Mouse (Mus musculus) lung, embryonic 16.5 days (tissue): Measurements from ENCODE around the gene Psmb11. TPM values are rescaled to one million over a fixed set of nuclear protein-coding genes. Genes with fewer than 3 reads are reported as not detected.

Experiments used
- ATAC-seq: fragments of 200-750 bp; cut with Nextera tagmentation; 2 replicates; pipeline ENCODE4 v1.8.0; 2017; ENCODE audit warnings: low read depth, mild to moderate bottlenecking, moderate library complexity
- H3K27ac ChIP-seq: fragments of 300-500 bp; sonication (generic); 2 replicates; pipeline ENCODE4 v1.5.1; 2014; ENCODE audit warnings: mild to moderate bottlenecking, control low read depth, low read length
- H3K27me3 ChIP-seq: fragments of 300-500 bp; sonication (generic); 2 replicates; pipeline ENCODE4 v1.6.1; 2014; ENCODE audit warnings: low read depth, low read length, mixed read lengths; ENCODE audit not compliant: control insufficient read depth, insufficient read depth
- H3K36me3 ChIP-seq: fragments of 300-500 bp; sonication (generic); 2 replicates; pipeline ENCODE4 v1.6.1; 2014; ENCODE audit warnings: low read length; ENCODE audit not compliant: control insufficient read depth, insufficient read depth
- H3K4me1 ChIP-seq: fragments of 300-500 bp; sonication (generic); replicated peaks from 2 replicates; pipeline ENCODE4 v1.6.1; 2014; ENCODE audit warnings: low read length, mixed read lengths; ENCODE audit not compliant: control insufficient read depth, insufficient read depth
- H3K4me2 ChIP-seq: fragments of 300-500 bp; sonication (generic); 2 replicates; pipeline ENCODE4 v1.6.1; 2014; ENCODE audit warnings: low read depth, low read length, control low read depth
- H3K4me3 ChIP-seq: fragments of 300-500 bp; sonication (generic); 2 replicates; pipeline ENCODE4 v1.5.1; 2014; ENCODE audit warnings: mild to moderate bottlenecking, low read length, control low read depth
- H3K9ac ChIP-seq: fragments of 300-500 bp; sonication (generic); 2 replicates; pipeline ENCODE4 v1.6.1; 2014; ENCODE audit warnings: low read length, control low read depth
- H3K9me3 ChIP-seq: fragments of 300-500 bp; sonication (generic); 2 replicates; pipeline ENCODE4 v1.6.1; 2016; ENCODE audit warnings: low read length; ENCODE audit not compliant: control insufficient read depth
- WGBS: fragments of 180-500 bp; shearing (Covaris S2); extraction: QIAGEN DNeasy Blood & Tissue Kit; methylation state at CpG from one replicate; pipeline ENCODE4 v1.1.7; 2014; 5-methylcytosine and 5-hydroxymethylcytosine counted together
- polyA plus RNA-seq: library from polyadenylated mRNA; unstranded; fragments of >200 nt; fragmentation: Nextera tagmentation; extraction: Ambion mirVana; gene quantifications from 2 replicates; pipeline ENCODE4 v1.2.1, GENCODE M21; 2015

The Psmb11 gene
- polyA plus RNA-seq, 1 experiment from 2014 or later: 1.2 TPM

- Histone ChIP-seq H3K9me3 (no peaks in the 10 kb centered on the region), H3K27ac (no peak overlapping the region), H3K27me3 (no peaks in the 10 kb centered on the region), H3K4me2 (no peak overlapping the region), H3K9ac (no peak overlapping the region), H3K36me3 (0 out of 2 replicates have a peak, but pooled peaks cover 6% of the 10 kb centered on the region), H3K4me1 (peaks cover 11% of the 10 kb centered on the region), H3K4me3 (no peak overlapping the region)
- no peak for ATAC-seq
- WGBS: 30% methylated on average over 2 of the region's 2 CpGs
These were observed 19.6 kb upstream of the Psmb11 start for GRCm38 (mm10) chr14:54601601-54602000.

GRCm38 (mm10) chr14:54602613-54603012 is 18.6 kb upstream of the Psmb11 start:
- Histone ChIP-seq H3K4me1 (peaks cover 11% of the 10 kb centered on the region), H3K9ac (peak overlapping the region; percentile 81), H3K27ac (peak overlapping the region; percentile 93), H3K36me3 (0 out of 2 replicates have a peak, but pooled peaks cover 4% of the 10 kb centered on the region), H3K27me3 (no peaks in the 10 kb centered on the region), H3K4me3 (peak overlapping the region; percentile 73), H3K4me2 (peak overlapping the region; percentile 39), H3K9me3 (no peaks in the 10 kb centered on the region)
- 24% methylated on average over 4 of the region's 4 CpGs for WGBS
- no peak for ATAC-seq

DNA sequence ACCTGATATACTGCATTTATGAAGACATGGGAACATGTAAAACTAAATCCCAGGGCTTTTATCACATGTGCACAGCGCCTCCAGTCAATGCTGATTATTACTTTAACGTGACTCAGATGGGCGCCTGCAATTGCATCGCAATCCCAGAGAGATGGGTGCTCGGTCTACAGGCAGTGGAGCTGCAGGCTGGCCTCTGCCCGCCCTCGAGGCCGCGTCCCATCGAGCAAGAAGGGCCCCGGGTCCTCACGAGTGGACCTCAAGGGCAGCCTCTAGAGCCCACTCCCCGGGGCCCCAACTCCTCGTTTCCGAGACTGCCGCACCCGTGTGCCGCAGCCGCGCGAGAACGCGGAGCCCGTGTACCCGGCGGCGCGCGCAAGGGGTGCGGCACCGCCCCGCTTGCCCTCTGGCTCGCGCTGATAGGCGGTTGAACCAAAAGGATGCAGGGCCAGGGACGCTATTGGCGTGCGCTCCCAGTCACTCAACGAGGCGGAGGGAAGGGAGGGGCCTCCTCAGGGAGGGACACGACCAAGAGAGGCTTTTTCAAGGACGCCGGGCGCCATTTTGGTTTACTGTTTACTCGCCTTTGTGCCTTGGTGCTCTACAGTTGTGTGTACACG is 18.1 kb upstream of the Psmb11 start:
- Histone ChIP-seq H3K9ac (peak overlapping the region; percentile 81), H3K36me3 (0 out of 2 replicates have a peak, but pooled peaks cover 4% of the 10 kb centered on the region), H3K27me3 (no peaks in the 10 kb centered on the region), H3K4me3 (peak overlapping the region; percentile 73), H3K4me2 (peak overlapping the region; percentile 39), H3K27ac (peak overlapping the region; percentile 93), H3K4me1 (peaks cover 11% of the 10 kb centered on the region), H3K9me3 (no peaks in the 10 kb centered on the region)
- WGBS: 1% methylated on average over 46 of the region's 46 CpGs
- peak; percentile 99 for ATAC-seq

DNA sequence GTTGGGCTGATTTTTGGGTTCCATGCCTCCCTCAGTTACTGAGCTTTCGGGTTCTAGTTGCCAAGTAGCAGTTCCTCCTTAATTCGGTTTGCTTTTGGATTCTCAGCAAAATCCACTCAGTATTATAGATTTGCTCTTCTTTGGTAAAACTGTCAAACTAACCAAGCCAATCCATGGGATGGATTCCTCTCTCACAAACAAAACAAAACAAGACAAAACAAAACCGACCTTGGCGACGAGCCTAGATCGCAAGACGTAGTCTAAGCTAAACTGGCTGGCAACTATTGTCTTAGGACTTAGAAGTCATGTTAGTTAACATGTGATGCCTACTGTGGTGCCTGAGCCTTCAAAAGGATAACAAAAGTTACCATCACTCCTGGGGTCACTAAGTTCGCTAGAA is 17.5 kb upstream of the Psmb11 start:
- no peaks in the 10 kb centered on the region for H3K27me3 ChIP-seq
- 0 out of 2 replicates have a peak overlapping the region, but pooled peaks have one; percentile 37 for H3K9ac ChIP-seq
- H3K4me2 ChIP-seq: peak overlapping the region; percentile 39
- H3K36me3 ChIP-seq: 0 out of 2 replicates have a peak, but pooled peaks cover 4% of the 10 kb centered on the region
- H3K4me1 ChIP-seq: peaks cover 11% of the 10 kb centered on the region
- peak overlapping the region; percentile 73 for H3K4me3 ChIP-seq
- no peaks in the 10 kb centered on the region for H3K9me3 ChIP-seq
- H3K27ac ChIP-seq: peak overlapping the region; percentile 80
- WGBS: 79% methylated on average over 8 of the region's 8 CpGs
- no peak for ATAC-seq

DNA sequence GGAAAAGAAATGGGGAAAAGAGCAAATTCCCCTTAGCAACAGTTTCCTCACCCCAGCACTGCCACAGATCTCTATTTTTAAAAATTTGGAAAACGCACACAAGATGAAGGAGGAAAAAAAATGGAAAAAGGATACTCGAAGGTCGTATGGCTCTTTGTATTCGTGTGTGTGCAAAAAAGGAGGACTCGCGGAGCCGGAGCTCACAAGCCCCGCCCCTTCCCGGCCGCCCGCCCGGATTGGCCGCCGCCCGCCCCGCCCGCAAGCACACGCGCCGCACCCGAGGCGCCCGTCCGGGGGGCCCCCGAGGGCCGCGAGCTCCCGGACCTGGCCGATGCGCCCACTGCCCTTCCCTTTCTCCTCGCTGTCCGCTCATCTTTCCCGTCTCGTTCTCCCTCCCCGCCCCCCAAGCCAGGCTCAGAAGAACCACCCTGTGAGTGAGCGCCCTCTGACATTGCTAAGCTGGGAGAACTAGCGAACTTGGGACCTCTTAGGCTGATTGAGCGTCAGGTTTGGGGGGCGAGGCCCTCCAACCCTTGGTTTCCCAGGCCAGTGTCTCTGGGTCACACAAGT is 15.4 kb upstream of the Psmb11 start, which contains the start of gene 4931414P19Rik:
Gene 4931414P19Rik, minus strand, starts transcription at position 242 of the 570 bp plus-strand sequence.
- H3K4me1 ChIP-seq: peaks cover 11% of the 10 kb centered on the region
- no peaks in the 10 kb centered on the region for H3K36me3 ChIP-seq
- 0% methylated on average over 28 of the region's 39 CpGs for WGBS
- peak within 1 kb of the TSS; percentile 71 for H3K4me2 ChIP-seq
- peak within 1 kb of the TSS; percentile 91 for H3K27ac ChIP-seq
- no peaks in the 10 kb centered on the region for H3K9me3 ChIP-seq
- H3K27me3 ChIP-seq: no peaks in the 10 kb centered on the region
- ATAC-seq: peak; percentile 73
- H3K9ac ChIP-seq: peak within 1 kb of the TSS; percentile 79
- peak within 1 kb of the TSS; percentile 62 for H3K4me3 ChIP-seq

- WGBS: 26% methylated on average over 8 of the region's 8 CpGs
- ATAC-seq: no peak
- H3K4me2 ChIP-seq: no peak overlapping the region
These were observed 14.0 kb upstream of the Psmb11 start for GRCm38 (mm10) chr14:54607226-54607625.

DNA sequence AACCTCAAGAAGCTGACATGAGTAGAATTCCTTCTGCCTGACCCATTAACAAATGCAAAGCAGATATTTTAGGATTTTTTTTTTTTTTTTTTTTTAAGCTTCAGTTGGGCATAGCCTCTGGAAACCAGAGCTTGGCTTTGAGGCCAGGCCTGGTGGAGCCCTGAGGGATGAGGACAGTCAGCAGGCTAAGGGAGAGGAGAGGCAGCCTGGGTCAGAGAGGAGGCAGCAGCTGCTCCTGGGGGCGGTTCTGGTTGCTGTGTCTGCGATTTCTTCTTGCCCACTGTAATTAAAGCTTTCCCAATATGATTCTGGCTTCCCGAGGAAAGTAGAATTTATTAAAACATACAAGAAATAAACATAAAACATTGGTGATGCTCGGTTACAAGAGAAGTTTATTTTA is 12.0 kb upstream of the Psmb11 start:
- no peak for ATAC-seq
- Histone ChIP-seq H3K4me3 (no peak overlapping the region), H3K27ac (no peak overlapping the region), H3K27me3 (no peaks in the 10 kb centered on the region), H3K9ac (no peak overlapping the region), H3K9me3 (no peaks in the 10 kb centered on the region), H3K36me3 (peaks cover 11% of the 10 kb centered on the region), H3K4me2 (no peak overlapping the region), H3K4me1 (peaks cover 4% of the 10 kb centered on the region; the same call in 1 of the 2 replicates)
- WGBS: 48% methylated on average over 4 of the region's 4 CpGs

More at GRCm38 (mm10) chr14:54607226-54607625, 14.0 kb upstream of the Psmb11 start:
- no peak overlapping the region; the same call in 1 of the 2 replicates for H3K27ac ChIP-seq
- no peak overlapping the region; the same call in 1 of the 2 replicates for H3K9ac ChIP-seq
- H3K4me1 ChIP-seq: peaks cover 10% of the 10 kb centered on the region
- no peaks in the 10 kb centered on the region for H3K9me3 ChIP-seq
- no peaks in the 10 kb centered on the region for H3K27me3 ChIP-seq
- H3K36me3 ChIP-seq: peaks cover 3% of the 10 kb centered on the region; the same call in 1 of the 2 replicates
- no peak overlapping the region for H3K4me3 ChIP-seq

DNA sequence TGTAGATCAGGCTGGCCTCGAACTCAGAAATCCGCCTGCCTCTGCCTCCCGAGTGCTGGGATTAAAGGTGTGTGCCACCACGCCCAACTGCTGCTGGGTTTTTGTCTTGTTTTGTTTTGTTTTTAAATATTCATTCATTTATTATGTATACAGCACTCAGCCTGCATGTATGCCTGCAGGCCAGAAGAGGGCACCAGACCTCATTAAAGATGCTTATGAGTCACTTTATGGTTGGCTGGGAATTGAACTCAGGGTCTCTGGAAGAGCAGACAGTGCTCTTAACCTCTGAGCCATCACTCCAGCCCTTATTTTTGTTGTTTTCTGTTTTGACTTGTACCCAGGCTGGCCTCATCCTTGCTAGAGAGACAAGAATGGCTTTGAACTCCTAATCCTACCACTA is 11.3 kb upstream of the Psmb11 start:
- Histone ChIP-seq H3K9me3 (no peaks in the 10 kb centered on the region), H3K27me3 (no peaks in the 10 kb centered on the region), H3K4me2 (no peak overlapping the region), H3K27ac (no peak overlapping the region), H3K36me3 (peaks cover 14% of the 10 kb centered on the region), H3K9ac (no peak overlapping the region), H3K4me3 (no peak overlapping the region), H3K4me1 (peaks cover 2% of the 10 kb centered on the region; the same call in 1 of the 2 replicates)
- ATAC-seq: no peak
- WGBS: 78% methylated on average over 4 of the region's 4 CpGs

DNA sequence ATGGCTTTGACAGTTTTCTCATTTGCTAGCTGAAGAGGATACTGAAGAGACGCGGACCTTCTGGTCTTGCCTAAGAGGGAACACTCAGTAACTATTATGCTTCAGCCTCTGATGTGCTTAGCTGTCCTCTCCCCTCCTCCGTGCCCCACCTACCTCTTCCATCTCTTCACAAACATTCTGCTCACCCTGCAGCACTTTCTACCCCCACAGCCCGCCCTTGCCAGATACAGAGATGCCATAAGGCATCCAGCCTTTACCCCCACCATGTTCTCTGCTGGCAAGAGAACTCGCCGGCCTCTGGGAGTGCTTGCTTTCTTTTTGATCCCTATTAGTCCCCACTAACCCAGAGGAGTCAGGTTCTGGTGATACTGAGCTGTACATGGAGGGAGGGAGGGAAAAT is 10.6 kb upstream of the Psmb11 start:
- Histone ChIP-seq H3K4me3 (no peak overlapping the region), H3K9ac (no peak overlapping the region), H3K27me3 (no peaks in the 10 kb centered on the region), H3K36me3 (peaks cover 21% of the 10 kb centered on the region), H3K4me1 (0 out of 2 replicates have a peak, but pooled peaks cover 2% of the 10 kb centered on the region), H3K27ac (no peak overlapping the region), H3K4me2 (no peak overlapping the region), H3K9me3 (no peaks in the 10 kb centered on the region)
- WGBS: 76% methylated on average over 6 of the region's 6 CpGs
- no peak for ATAC-seq
